Mouse (Mus musculus) spleen, postnatal 10 days (tissue): ENCODE results near the gene Cbx2.

Source experiments
- DNase-seq, 2 experiments: peaks; one replicate each; pipeline ENCODE4 v3.0.0; 2021 to 2022; ENCODE audit warnings: low spot score in 2 of 2

Gene Cbx2

DNA sequence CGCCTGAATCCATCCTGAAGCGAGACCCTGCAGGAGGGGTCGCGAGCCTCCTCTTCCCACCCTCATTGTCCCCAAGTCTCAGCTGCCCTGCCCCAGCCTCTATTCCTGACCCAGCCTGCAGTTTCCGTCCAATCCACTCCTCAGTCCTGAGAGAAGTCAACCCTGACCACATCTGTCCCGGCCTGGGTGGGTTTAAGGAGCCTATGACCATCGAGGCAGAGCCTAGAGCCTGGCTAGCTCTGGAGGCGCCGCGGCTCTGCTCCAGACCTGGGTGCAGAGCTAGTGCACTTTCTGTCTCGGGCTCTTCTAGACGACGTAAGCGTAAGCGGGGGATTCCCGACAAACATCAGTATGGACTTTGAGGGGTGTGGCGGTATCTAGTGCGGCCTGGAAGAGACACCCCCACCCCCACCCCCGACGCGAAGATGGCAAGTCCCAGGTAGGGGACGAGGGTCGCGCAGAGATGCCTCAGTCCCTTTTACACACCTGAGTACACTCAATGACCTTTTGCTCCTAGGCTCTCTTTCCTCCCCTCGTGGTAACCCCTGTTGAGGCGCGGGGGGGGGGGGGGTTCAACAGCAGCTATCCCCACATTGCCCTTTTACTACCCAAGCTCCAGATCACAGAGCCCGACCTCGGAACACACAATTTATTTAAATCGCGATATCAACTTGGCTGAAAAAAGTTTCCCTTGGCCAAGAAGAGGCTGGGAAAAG, 19.1 kb downstream of the Cbx2 start:
- peak in 1 of 2 experiments; percentile 23 for DNase-seq

- DNase-seq: peak; percentile 21 to 27
These were observed 19.9 kb downstream of the Cbx2 start for GRCm38 (mm10) chr11:119042466-119043272.

DNA sequence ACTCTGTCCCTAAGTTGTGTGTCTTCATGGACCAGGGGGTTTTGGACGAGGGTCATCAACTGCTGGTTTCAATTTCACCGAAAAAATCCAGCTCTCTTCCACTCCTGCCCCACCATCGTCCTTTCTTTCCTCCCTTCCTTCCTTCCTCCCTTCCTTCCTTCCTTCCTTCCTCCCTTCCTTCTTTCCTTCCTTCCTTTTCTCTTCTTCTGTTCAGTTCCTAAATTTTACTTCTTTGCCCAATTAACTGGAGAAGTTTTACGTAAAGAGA, 20.4 kb downstream of the Cbx2 start:
- no peak for DNase-seq

DNA sequence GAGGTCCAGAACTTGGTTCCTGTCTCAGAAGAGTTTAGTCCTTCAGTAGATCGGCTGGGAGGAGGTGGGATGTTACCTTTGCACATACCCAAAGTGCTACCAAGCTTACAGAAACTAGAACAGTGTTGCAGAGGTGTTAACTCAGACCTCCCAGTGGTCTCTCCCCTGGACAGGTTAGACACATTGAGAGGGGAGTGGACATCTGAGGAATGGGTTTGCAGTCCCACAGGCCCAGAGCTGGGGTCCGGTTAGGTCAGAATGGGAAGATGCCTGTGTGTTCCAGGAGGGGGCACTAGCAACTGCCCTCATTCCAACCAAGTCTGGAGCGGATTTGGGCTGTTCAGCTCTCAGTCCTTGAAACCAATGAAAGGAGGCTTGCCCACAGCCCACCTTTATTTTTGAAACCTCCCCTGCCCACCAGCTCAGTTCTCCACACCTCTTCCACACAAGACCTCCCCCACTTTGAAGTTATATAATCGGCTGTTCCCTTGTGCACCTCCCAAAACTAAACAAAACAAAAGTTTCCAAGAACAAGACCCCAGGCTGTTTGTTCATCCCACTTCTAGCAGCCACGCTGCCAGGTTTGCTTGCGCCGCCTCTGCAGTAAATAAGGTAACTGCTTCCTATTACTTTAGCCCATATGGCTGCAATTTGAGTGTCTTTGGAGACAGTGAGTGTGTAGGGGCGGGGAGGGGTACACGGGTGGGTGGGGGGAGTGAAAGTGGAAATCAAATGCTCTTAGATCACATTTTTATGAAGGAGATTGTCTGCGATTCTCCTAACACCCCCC, 21.2 kb downstream of the Cbx2 start:
- peak in 1 of 2 experiments; percentile 33 for DNase-seq

DNA sequence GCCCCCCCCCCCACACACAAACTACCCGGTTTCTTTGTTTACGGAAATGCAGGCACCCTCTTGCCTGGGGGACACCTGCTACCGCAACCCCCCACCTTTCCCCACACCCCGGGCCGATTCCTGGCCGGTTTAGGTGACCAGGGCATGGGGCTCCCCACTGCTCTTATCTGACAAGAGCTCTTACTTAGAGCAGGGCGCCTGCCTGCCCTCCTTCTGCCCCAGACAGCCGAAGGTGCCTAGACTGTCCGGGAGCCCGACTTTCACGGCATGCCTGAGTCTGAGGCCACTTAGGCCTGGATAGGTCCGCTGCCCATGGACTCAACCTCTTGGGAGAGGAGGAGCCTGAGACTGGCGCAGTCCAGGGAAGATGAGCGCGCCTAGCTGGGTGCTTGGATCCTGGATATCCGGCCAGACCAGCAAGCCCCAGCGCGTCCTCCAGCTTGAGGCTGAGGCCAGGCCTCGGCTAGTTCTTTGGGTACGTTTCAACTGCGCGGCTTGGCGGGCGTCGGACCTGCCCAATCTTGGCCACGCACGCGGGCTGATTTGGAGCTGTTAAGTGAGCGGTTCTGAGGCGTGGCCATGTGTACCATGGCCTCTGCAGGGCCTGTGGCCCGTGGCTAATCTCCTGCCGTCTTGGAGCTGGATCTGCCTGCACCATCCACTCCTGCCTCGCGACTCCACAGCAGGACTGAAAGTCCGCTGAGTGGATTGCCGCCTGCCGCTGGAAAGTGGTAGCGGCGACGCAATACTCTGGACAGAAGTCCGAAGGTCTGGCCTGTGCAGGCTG, 22.0 kb downstream of the Cbx2 start:
- no peak for DNase-seq

- DNase-seq: peak in 1 of 2 experiments; percentile 37
These were observed 24.0 kb downstream of the Cbx2 start for GRCm38 (mm10) chr11:119046601-119047245.

GRCm38 (mm10) chr11:119047261-119048132, 24.7 kb downstream of the Cbx2 start:
- DNase-seq: peak in 1 of 2 experiments; percentile 21

GRCm38 (mm10) chr11:119048133-119048510, 25.4 kb downstream of the Cbx2 start:
- no peak for DNase-seq

- peak in 1 of 2 experiments; percentile 29 for DNase-seq
These were observed 27.6 kb downstream of the Cbx2 start for GRCm38 (mm10) chr11:119050361-119050760.

GRCm38 (mm10) chr11:119051426-119051825, 28.7 kb downstream of the Cbx2 start:
- no peak for DNase-seq

GRCm38 (mm10) chr11:119051927-119052660, 29.3 kb downstream of the Cbx2 start:
- peak in 1 of 2 experiments; percentile 37 for DNase-seq

DNA sequence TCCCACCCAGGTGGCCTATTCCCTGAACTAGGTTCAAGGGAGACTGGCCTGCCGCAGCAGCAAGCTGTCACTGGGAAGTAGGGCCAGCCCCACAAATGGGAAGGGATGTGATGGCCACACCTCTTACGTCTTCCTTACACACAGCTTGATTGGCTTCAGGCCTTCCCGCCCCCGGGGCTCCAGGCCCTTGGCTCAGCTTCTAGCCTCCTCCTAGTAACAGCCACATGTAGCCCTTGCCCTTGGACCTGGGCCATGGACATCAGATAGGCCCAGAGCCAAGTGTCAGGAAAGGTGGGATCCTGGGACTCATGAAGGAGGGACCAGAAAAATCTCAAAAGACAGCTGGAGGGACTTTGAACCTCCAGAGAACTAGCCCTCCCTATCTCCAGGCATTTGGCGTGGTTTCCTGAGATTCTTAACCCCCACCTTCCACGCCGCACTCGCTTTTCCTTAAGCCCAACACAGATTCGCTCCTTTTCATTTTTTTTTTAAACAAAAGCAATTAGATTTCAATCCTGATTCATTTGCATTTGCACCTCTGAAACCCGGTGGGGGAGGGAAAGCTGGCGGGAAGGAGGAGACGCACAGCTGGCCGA, 30.0 kb downstream of the Cbx2 start:
- DNase-seq: peak in 1 of 2 experiments; percentile 17

DNA sequence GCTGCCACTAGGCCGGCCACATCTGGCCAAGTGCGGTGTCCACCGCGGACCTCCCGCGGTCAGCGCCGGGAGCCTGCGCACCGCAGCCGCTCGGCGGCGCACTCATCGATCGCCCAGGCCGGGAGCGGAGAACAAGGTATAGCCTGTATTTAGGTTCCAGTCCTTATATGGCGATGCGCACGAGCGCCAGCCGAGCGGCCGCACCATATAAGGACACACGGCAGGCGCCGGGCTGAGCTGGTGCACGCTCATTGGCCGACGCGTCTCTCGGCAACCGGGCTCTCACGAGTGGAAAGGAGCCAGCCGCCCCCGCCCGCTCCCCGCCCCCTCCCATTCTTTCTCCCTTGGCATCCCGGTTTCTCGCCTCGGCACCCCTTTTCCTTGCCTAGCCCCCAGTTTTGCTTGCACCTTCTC, 30.5 kb downstream of the Cbx2 start:
- DNase-seq: peak; percentile 38 to 76

DNA sequence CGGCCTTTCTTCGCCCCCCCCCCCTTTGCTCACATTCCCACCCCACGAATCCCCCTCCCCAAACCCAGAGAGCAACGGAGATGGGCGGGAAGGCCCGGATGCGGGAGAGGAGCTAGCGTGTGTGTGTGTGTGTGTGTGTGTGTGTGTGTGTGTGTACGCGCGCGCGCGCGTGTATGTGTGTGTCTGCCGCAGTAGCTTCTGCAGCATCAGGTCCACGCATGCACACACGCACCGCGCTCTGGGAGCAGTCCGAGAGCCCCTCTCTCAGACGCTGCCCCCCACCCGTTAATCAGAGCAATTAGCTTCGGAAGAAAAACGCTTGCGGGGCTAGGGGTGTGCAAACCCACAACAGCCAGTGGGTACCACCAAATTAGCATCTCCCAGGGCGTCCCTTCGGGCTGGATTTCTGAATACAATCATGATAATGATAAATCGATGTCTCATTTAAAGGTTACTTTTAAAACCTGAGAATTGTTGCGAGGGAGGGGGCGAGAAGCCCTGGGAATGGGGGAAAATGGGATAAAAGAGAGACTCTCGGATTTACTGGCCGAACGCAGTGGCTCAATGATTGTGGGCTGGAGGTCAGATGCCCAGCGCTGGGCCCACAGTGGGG, 31.1 kb downstream of the Cbx2 start:
- DNase-seq: peak in 1 of 2 experiments; percentile 19

DNA sequence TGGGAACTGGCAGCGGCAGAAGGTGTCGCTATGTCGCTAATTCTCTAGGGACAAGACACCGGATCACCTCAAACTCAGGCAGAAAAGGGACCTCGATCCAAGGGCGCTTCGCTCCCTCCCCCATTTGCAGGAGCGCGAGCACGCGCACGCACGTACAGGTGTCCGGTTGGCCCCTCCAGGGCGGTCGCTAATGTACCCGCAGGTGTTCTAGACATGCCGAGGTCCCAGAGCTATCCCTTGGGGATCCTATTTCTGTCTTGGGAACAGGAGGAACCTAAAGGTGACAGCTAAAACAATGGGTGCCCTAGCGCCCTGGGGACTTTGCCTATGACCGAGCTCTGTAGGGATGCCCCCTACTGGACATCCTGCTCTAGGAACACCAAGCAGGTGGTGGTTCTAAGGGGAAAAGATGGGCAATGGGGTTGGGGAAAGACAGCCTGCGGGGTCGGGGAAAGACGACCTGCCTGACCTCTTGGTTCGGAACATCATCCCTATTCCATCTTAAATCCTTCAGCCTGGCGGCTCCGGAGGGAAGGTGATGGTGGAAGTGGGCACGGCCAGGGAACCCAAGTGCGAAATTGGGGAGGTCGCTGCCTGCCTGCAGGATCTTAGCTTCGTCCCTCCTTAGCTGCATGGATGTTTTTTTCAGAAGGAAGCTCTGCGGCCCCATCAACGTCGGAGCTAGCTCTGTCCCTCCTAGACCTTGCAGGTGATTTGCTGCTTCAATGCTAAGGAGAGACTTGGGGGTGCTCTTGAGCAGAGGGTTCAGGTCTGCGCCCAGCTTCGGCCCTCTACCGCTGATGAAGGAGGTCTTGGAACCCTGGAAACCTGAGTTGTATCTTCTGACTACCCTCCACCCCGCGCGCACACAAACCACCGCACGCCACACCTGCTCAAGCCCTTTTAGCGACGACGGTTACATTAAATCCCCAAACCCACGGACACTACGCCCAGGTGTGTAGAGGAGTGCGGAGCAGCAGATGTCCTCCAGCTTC, 31.9 kb downstream of the Cbx2 start:
- peak; percentile 22 to 45 for DNase-seq

DNA sequence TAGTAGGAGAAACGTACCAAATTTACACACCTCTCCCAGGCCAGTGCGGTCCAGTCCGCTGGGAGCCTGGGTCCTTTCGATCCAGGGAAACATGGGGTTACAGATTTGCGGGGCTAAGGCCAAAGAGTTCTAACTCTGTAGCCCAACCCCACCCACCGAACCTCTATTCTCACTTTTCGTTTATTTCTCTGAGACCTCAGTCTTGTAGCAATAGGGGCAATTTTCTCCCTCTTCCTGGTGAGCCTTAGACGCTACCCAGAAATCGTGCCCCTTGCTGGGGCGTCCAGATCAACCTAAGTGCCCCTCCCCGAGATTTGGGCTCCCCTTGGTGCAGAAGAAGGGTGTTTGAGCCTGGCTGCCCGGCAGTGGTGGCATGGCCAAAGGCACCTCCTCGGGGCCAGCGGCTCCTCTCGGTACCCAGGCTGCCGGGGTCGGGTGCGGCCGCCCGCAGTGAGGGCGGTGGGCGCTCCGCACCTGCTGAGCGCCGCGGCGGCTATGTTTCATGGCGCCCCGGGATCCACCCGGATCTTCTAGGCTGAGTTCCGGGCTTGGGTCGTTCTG, 32.9 kb downstream of the Cbx2 start:
- peak; percentile 22 to 23 for DNase-seq
